13 mouse cellular contexts compared by ENCODE assay signal in the genomic region with DNA sequence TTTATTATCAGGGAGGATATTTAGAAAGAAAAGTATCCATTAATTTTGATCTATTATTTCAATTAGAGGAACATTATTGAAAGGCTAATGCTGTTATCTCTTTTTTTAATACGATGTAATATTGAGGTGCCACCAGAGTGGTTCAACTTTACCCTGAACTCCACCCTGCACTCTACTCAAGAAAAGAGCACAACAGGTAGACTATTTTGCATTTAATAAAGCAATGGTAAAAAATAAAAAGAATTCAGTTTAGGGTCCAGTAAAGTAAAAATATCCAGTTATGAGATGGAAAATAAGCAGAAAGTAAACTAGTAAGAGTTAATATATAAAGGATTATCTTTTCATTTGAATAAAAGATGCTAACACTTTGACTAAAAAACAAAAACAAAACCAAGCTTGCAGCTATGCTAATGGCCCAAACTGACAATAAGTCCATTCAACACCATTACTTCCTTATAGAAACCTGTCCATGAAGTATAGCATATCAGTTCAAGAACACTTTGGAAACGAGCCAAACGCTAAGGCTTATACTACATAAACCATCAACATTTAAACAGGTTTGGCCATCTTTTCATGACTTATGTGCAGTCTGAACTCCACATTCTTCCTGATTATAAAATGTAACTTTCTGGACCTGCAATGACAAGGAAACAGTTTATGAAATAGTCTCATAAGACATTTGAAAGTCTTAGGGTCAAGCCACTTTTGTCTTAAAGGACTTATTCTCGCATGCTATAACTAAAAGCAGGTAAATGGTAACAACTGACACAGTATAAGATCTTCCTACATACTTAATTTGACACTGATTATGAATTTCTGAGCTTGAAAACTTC. TPM values are rescaled to one million over a fixed set of nuclear protein-coding genes. Genes with fewer than 3 reads are reported as not detected.
DNase-seq lines count a peak whose midpoint lies in the region; ATAC-seq and TF ChIP-seq lines count a peak whose summit lies in the region.
"Had no signal": no experiment of that assay in that cellular context is flagged by ENCODE, and none has a peak within 500 bp of the region (broad histone marks: within the 10 kb centered on the region; RNA-seq: fewer than 3 reads in every experiment).

No protein-coding gene starts in this region.

- intact Hi-C loops in left cerebral cortex, postnatal 14 days (cut with DNase I), result no loop called here

- H3K4me2 ChIP-seq in lung, embryonic 14.5 days, result peak overlapping the region; percentile 72
- peak overlapping the region; percentile 73 for H3K4me2 ChIP-seq in forebrain, embryonic 12.5 days
- H3K4me2 ChIP-seq in limb, embryonic 12.5 days, result peak overlapping the region; percentile 73
- H3K4me2 ChIP-seq in stomach, embryonic 16.5 days (ENCODE audit: low read depth, low read length), result peak overlapping the region; percentile 52
- H3K4me2 ChIP-seq: liver, embryonic 12.5 days had no signal

- H3K27me3 ChIP-seq in lung, embryonic 14.5 days (ENCODE audit: insufficient read depth, low read length), result no peaks in the 10 kb centered on the region
- H3K27me3 ChIP-seq in forebrain, embryonic 12.5 days, result no peaks in the 10 kb centered on the region
- no peaks in the 10 kb centered on the region for H3K27me3 ChIP-seq in limb, embryonic 12.5 days
- no peaks in the 10 kb centered on the region for H3K27me3 ChIP-seq in stomach, embryonic 16.5 days (ENCODE audit: control insufficient read depth, insufficient read depth, low read length)

- no peaks in the 10 kb centered on the region for H3K9me3 ChIP-seq in lung, embryonic 14.5 days (ENCODE audit: low read depth, low read length)
- no peaks in the 10 kb centered on the region for H3K9me3 ChIP-seq in forebrain, embryonic 12.5 days
- H3K9me3 ChIP-seq in limb, embryonic 12.5 days, result no peaks in the 10 kb centered on the region; the same call in 1 of the 2 replicates
- no peaks in the 10 kb centered on the region for H3K9me3 ChIP-seq in stomach, embryonic 16.5 days (replicated peaks; ENCODE audit: control insufficient read depth, low read length)
- H3K9me3 ChIP-seq: liver, embryonic 12.5 days had no signal

- ATAC-seq in lung, embryonic 14.5 days (ENCODE audit: insufficient read depth), result no peak
- no peak for ATAC-seq in forebrain, embryonic 12.5 days (ENCODE audit: low FRiP score)
- no peak for ATAC-seq in limb, embryonic 12.5 days (ENCODE audit: insufficient number of reproducible peaks, insufficient read depth, low FRiP score, low TSS enrichment, low read depth)
- ATAC-seq in stomach, embryonic 16.5 days (ENCODE audit: insufficient read depth, low FRiP score), result no peak
- ATAC-seq: liver, embryonic 12.5 days had no signal

- peaks cover 4% of the 10 kb centered on the region for H3K4me1 ChIP-seq in lung, embryonic 14.5 days (ENCODE audit: insufficient read depth)
- peaks cover 6% of the 10 kb centered on the region for H3K4me1 ChIP-seq in forebrain, embryonic 12.5 days
- H3K4me1 ChIP-seq in limb, embryonic 12.5 days (replicated peaks), result peaks cover 3% of the 10 kb centered on the region; the same call in 1 of the 2 replicates
- H3K4me1 ChIP-seq in stomach, embryonic 16.5 days (ENCODE audit: control insufficient read depth, insufficient read depth, low read length), result peaks cover 4% of the 10 kb centered on the region; the same call in 1 of the 2 replicates

- WGBS in lung, embryonic 14.5 days, result 80% methylated on average over 4 of the region's 4 CpGs
- WGBS in forebrain, embryonic 12.5 days, result 80% methylated on average over 4 of the region's 4 CpGs
- WGBS in limb, embryonic 12.5 days, result 92% methylated on average over 4 of the region's 4 CpGs
- WGBS in stomach, embryonic 16.5 days, result 76% methylated on average over 4 of the region's 4 CpGs

- H3K4me3 ChIP-seq in lung, embryonic 14.5 days (ENCODE audit: low read depth, low read length), result peak overlapping the region; percentile 76; the same call in 1 of the 2 replicates
- peak overlapping the region; percentile 98 for H3K4me3 ChIP-seq in forebrain, embryonic 12.5 days (replicated peaks)
- peak overlapping the region; percentile 30; the same call in 1 of the 2 replicates for H3K4me3 ChIP-seq in limb, embryonic 12.5 days (replicated peaks)
- no peak overlapping the region for H3K4me3 ChIP-seq in stomach, embryonic 16.5 days (replicated peaks; ENCODE audit: low read length)
- H3K4me3 ChIP-seq: liver, embryonic 12.5 days had no signal

- H3K27ac ChIP-seq in lung, embryonic 14.5 days (ENCODE audit: low read depth), result no peak overlapping the region
- no peak overlapping the region for H3K27ac ChIP-seq in forebrain, embryonic 12.5 days
- H3K27ac ChIP-seq in limb, embryonic 12.5 days, result no peak overlapping the region
- H3K27ac ChIP-seq in stomach, embryonic 16.5 days (ENCODE audit: low read length), result no peak overlapping the region
- H3K27ac ChIP-seq: liver, embryonic 12.5 days had no signal

- peak; percentile 56 for DNase-seq in lung, embryonic 14.5 days
- no peak for DNase-seq in lung, postnatal 36 days
- no peak for DNase-seq in left cerebral cortex, postnatal 14 days (ENCODE audit: low spot score in 2 of 2)
- no peak for DNase-seq in layer of hippocampus, postnatal 36 days
- DNase-seq: cerebellum, postnatal 36 days; gastrocnemius, postnatal 14 days; kidney, postnatal 25 days; thymus, postnatal 36 days had no signal

- H3K36me3 ChIP-seq in lung, embryonic 14.5 days (ENCODE audit: insufficient read depth), result peaks cover 42% of the 10 kb centered on the region
- H3K36me3 ChIP-seq in forebrain, embryonic 12.5 days (replicated peaks), result peaks cover 39% of the 10 kb centered on the region
- peaks cover 37% of the 10 kb centered on the region for H3K36me3 ChIP-seq in limb, embryonic 12.5 days
- H3K36me3 ChIP-seq in stomach, embryonic 16.5 days (ENCODE audit: control insufficient read depth, insufficient read depth, low read length), result peaks cover 16% of the 10 kb centered on the region; the same call in 1 of the 2 replicates

- TF ChIP-seq CTCF in lung, embryonic 14.5 days (IDR thresholded peaks at IDR 0.05; ENCODE audit: low read depth), result no peak

- H3K9ac ChIP-seq in lung, embryonic 14.5 days, result no peak overlapping the region
- no peak overlapping the region for H3K9ac ChIP-seq in forebrain, embryonic 12.5 days
- no peak overlapping the region for H3K9ac ChIP-seq in limb, embryonic 12.5 days (replicated peaks)
- no peak overlapping the region for H3K9ac ChIP-seq in stomach, embryonic 16.5 days (ENCODE audit: low read length)
- H3K9ac ChIP-seq: liver, embryonic 12.5 days had no signal

RNA-seq across cellular contexts. Expression of gene Marcks, which starts 4.6 kb away (rescaled TPM):
- polyA plus RNA-seq in lung, embryonic 14.5 days (2014; fragmentation: Nextera tagmentation; extraction: Ambion mirVana), result 162 and 168 TPM in 2 replicates
- polyA plus RNA-seq in forebrain, embryonic 12.5 days (2016; fragmentation: Nextera tagmentation; extraction: Ambion mirVana), result 291 and 320 TPM in 2 replicates
- 182 and 199 TPM in 2 replicates for polyA plus RNA-seq in limb, embryonic 12.5 days (2016; fragmentation: Nextera tagmentation; extraction: Ambion mirVana)
- polyA plus RNA-seq in stomach, embryonic 16.5 days (2015; fragmentation: Nextera tagmentation; extraction: Ambion mirVana), result 66.3 and 78.1 TPM in 2 replicates
- 100 to 1,000 TPM; 236 to 278 TPM for total RNA-seq in left cerebral cortex, postnatal 14 days (2021)
- 100 to 1,000 TPM; 111 to 113 TPM for total RNA-seq in layer of hippocampus, postnatal 36 days (2021)
- total RNA-seq: MEL had no signal
